Mouse (Mus musculus) ovary, postnatal 14 days (tissue): ENCODE measurements around the gene Lyrm1.

ENCODE experiments used
- DNase-seq: peaks from one replicate; pipeline ENCODE4 v3.0.0; 2022; ENCODE audit warnings: low spot score

Lyrm1 gene

DNA sequence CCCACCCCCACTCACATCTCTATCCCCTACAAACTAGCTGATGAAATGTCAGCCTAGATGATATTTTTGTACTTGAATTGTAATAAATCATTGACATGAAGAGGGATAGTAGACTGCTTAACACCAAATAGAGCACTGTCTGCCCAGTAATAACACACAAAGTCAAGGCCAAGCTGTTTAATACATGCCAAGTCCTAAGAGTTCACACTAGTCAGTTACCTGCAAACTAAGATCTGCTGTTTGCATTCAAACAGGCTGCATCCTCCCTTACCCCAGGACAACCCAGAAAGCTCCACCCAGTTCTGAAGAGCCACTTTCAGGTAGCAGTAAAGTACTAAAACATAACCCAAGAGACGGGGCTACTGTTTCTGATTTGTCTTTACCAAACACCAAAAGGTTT lies 3.5 kb upstream of the Lyrm1 start:
- DNase-seq = no peak

DNA sequence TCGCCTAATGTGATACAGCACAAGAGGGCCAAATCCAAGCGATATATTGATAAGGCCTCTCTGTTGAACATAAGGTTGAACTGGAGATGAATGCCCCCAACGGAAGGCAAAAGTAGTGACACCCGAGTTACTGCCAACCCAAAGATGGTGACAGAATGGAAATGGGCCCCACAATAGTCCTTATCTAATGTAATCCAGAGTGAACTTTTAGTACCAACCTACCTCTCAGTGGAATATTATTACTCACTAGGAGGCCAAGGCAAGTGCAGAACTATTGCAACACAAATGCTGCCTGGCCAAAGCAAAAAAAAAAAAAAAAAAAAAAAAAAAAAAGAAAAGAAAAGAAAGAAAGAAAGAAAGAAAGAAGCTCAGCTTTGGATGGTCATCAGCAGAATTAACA lies 2.9 kb upstream of the Lyrm1 start:
- DNase-seq = no peak

DNA sequence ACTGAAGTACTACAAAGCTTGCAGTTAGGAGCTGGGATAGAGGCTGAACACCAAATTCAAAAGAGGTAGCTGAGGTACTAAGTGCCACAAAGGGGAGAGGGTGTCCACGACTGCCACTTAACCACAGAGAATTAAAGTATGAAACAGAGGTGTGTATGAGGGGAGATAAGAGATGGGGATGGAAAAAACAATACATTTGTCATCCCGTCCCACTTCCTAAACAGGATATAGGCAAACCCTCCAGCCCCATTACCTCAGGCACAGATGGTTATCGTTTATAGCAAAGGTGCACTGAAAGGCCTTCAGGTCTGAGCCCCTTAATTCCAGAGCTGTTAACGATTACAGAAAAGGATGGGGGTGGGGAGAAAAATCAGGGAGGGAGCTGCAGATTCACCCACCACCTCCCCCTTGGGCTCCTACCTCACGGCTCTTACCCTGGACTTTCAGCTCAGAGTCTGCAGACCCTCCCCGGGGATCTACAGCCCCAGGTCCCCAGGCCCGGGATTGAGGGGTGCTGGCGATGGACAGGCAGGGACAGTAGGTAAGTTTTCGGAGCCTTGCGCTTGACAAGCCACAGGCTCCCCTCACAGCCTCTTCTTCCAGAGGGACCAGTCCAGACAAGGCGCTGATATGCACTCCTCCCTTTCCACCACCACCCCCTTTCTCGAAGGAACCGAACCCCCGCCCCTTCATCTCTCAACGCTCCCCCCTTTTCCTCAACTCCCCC lies 680 bp upstream of the Lyrm1 start:
- DNase-seq = peak; percentile 12

DNA sequence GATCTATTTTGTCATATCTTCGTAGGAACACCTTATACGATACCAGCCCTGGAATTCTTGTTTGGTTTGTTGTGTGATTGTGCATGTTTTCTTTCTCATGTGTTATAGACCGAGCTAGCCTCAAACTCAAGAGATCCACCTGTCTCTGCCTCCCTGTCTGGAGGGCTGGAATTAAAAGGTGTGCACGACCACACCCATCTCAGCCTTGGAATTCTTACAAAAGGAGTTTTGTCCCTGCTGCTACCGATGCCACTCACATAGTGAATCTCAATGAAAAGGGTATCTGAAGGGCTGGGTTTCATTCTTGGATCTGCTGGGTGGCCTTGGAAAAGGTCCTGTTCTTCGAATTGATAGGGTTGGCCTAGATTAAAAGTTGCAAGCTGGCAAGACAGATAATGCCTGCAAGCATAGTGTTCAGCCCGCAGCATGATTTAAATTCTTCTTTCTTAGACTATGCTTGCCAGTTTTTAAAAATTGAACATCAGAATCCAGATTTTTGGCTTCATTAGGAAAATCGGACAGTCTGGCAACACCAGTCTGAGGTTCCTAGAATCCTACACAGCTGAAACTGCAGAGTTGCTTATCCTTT lies 2.0 kb downstream of the Lyrm1 start:
- no peak for DNase-seq

DNA sequence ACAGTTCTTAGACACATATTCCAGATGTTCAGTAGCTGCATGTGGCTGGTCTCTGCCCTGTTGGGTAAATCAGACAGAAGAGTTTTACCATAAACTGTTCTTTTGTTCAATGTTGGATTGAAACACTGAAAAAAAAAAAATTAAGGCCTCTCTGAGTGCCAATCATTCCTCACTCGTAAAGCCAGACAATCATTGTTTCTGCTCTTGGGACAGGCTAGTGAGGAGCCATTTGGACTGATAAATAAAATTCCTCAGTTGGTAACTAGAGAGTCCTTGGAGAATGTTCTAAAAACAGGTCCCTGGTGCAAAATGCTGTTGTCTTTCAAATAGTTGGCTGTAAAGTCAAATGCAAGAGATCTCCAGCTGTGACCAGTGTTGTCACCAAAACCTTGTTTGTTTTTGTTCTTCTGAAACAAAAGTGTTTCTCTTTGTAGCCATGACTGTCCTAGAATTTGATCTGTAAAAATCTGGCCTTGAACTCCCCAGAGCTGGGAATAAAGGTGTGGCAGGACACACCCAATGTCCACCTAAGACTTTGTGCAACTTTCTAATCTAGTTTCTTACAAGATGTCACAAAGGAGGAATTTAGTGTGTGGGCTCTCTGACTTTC lies 2.7 kb downstream of the Lyrm1 start:
- DNase-seq = no peak

DNA sequence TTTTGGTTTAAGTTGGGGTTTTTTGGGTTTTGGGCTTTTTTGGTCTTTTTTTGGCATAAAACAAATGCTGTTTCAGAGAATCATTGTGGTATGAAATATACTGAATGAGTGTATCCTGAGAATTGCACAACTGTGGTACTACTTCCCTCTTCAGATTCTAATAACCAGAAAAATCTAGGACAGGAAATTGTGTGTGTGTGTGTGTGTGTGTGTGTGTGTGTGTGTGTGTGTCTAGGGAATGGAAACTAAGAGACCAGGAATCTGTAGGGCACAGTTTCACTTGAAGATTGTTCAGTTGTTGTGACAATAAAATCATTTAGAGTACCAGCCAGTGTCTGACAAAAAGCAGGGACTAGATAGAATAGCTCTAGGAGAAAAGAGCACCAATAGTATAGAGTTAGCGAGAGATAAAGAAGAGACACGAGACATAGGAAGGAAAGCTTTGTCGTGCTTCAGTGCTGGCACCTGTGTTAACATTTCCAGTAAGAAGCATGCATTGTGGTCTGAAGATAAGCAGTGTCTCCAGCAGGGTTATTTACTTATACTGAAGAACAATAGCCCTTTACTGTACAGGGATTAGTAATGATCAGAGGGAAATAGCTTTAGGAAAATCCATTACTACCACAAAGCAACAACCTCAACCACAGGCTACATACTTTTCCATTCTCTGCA lies 3.9 kb downstream of the Lyrm1 start:
- no peak for DNase-seq

DNA sequence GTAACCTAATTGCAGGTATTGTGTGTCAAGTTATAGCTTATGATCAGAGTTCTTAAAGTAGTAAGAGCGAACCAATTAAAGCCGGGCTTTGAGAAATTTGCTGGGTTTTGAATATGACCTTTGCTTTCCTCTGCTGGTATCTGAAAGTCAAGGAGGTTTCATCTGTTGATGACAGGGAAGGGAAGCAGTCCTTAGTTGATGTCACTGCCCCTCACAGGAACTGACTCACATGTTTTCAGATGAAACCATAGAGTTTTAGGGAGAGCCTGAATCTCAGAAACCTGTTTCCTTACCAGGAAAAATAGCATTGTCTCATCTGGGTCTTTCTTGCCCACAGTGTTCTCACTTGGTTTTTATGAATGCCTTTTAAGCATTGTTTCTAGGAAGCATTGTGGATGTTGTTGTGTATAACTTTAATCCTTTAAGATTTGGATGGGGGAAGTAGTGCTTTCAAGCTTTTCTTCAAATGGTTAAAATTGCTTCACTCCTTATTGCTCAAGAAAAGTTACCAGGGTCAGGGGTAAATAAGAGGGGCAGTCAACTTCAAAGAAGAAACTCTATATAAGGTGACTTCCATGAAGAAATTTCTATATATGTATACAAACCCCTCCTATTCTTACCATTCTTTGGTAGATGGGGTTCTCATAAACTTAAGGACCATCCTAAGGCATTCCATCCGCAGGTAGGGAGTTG lies 11.0 kb downstream of the Lyrm1 start:
- DNase-seq = no peak

DNA sequence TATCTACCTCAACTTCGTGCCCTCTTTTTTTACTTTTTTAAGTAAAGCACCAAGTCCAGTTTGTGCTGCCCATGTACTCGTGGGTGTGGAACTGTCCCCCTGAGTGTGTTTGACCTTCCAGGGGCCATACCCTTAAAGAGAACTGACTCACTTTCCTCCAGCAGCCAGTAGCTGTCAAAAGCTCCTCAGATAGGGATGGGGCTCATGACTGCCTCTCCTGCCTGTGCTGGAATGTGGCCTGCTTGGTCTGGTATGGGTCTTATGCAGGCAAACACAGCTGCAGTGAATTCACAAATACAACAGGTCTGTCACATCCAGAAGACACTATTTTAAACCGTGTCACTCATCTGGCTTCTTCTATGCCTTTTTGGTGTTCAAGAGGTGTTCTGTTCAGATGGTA lies 16.1 kb downstream of the Lyrm1 start:
- no peak for DNase-seq

DNA sequence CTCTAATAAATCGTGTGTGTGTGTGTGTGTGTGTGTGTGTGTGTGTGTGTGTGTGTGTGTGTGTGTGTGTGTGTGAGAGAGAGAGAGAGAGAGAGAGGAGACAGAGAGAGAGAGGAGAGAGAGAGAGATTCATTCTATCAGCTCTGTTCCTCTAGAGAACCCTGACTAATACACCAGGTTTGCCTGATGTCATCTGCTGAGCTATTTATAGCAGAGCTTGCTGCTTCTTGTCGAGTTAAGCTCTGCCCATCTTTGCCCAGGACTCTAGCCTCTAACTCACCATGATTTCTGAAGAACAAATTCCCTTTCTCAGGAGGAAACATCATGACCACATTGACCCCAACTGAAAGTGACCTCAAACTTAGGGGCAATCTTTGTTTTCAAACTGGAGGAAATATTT lies 24.8 kb downstream of the Lyrm1 start:
- no peak for DNase-seq

DNA sequence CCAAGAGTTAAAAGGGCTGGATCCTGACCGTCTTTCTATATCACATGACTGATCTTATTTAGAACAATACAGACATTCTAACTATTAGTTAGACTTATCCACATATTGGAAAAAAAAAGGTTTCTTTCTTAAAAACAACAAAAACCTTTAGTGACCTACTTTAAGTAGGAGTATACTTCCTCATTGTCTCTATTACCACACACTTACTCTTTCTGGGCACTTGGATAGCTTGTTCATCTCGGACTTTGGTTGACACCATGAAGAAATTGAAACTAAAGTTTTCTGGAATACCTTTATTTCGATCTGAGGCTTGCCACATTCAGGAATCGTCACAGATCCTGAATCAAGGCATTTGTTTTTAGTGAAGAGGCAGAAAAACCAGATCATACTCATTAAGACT lies 25.4 kb downstream of the Lyrm1 start:
- no peak for DNase-seq

DNA sequence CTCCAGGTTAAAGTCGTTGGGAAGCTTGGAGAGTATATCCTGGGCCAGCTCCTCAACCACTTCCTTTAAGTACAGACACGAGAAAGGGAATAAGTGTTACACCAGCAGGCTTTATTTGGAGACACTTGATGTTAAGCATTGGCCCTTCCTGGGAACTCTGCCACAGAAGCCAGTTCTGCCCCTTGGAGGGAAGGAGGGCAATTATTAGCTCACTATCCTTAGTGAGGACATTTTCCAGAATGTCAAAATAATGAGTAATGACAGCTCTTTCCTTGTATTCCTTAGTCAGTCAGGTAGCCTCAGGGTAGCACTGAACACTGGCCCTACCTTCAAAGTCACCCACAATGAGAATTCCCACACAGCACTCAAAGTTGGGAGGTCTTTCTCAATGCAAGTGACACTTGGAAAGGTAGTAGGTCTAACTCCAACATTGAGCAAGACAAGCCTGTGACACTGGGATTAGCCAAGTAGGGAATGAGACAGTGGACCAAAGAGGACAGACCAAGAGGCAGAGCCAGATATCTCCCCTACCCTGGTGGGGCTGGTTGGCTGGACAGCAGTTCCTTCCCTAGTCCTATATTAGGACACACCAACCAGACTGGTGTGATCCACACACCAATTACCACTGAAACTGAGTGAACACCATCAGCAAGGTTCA lies 33.3 kb downstream of the Lyrm1 start:
- no peak for DNase-seq

DNA sequence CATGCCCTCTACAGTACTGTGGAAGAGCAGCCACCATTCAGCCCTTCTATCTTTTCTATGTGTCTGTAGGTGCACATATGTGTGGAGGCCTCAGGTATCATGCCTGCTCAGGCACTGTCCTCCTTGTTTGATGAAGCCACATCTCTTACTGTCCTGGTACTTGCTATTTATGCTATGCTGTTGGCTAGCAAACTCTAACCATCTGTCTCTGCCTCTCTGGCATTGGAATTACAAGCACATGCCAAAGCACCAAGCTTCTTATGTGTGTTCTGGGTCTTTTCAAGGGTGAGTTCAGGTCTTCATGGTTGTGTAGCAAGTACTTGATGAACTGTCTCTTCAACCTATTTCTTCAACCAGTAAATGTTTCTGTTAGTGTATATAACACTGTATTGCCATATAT lies 40.7 kb downstream of the Lyrm1 start:
- no peak for DNase-seq

DNA sequence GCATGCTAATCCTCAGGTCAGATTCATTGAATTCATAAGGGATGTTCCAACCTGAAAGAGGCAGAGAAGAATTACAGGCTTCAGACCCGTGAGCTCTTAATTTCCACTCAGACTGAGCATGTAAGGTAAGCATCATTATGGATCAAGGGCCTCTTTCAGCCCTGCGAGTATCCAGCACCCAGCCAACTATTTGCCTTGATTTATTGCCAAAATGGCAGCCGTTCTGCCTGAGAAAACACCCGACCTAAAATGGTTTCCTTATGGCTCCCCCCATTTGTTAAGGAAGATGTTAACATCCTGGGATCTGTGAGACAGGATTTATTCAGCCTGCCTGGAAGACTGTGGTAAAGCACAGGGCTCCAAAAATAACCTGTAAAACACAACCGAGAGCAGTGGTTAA lies 41.4 kb downstream of the Lyrm1 start:
- DNase-seq = no peak

DNA sequence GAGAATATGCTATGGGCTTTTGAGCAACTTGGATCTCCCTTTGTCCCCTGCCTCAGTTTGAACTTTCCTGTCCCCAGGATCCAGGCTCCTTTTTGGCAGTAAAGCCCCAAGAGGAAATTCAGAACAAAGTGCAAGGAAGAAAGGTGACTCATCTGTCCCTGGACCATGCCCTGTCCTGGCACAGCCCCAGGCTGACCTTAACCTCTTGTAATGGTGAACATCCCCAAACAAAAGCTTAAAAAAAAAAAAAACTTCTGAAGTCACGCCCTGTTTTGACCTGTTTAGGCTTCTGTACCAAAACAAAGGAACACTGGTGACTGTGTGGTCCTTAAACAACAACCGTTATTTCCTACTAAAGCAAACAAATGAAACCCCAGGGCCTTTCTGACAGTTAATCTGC lies 45.9 kb downstream of the Lyrm1 start:
- DNase-seq = no peak

DNA sequence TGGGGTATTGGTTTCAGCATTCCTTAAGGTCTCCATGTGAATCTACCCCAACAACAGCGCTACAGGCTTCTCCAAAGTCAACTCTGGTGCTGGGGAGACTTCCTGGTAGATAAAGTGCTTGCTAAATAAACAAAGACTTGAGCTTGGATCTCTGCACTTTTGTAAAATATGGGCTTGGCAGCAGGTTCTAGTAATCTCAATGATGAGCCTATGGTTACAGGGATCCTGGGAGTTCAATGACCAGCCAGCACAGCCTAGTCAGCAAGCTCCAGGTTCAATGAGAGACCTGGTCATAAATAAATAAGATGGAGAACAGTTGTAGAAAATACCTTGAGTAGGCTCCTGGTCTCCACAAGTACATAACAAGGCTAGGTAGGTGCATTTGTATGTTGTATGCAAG lies 58.4 kb downstream of the Lyrm1 start:
- no peak for DNase-seq

DNA sequence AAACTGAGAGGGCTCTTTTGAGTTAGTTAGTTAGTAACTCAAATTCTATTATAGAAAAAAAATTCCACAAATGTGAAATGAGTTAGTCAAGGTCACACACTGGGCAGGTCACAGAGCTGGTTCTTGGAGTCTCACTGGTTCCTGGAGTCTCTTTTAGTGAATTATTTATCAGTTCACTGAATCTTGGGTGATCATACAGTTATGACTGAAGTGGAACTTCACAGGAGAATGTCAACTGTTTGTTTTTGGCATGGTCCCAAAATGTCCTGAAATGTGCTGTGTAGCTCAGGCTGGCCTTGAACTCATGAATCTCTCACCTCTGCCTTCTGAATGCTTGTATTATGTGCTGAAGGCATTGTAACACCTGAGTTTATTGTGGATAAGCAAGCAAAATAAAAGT lies 61.8 kb downstream of the Lyrm1 start:
- DNase-seq = no peak

DNA sequence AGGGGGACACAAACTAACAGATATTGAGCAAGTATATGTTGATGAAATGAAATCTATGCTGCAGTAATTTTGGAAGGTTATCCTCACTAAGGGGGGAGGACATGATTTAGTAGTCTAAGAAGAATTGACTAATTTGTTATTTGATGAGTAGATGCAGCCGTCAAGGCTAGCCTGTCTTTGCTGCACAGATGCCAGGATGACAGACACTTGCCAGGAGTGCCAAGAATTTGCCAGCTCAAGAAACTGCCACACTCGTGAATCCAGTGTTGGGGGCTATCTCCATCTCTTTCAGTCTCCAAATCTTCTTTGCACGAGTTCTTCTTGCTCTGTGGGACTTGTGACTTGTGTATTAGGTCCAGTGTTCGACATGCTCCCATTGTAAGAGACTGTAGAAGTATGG lies 63.4 kb downstream of the Lyrm1 start:
- DNase-seq = no peak

DNA sequence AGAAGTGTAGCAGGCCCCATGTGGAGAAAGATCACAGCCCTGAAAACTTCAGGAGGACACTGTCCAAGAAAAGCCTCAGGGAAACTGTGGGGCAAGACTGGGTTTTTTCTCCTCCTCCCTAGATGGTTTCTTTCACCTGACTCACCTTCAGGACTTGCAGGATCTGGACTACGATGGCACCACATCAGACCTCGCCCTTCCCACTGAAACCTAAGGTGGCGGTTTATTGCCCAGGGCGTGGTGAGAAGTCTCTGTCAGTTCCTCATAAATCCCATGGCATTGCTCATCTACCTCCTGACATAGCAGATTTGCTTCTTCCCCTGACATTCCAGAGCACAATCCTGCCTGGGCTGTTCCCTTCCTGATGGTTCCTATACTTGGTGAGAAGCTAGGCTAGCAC lies 63.8 kb downstream of the Lyrm1 start:
- no peak for DNase-seq

DNA sequence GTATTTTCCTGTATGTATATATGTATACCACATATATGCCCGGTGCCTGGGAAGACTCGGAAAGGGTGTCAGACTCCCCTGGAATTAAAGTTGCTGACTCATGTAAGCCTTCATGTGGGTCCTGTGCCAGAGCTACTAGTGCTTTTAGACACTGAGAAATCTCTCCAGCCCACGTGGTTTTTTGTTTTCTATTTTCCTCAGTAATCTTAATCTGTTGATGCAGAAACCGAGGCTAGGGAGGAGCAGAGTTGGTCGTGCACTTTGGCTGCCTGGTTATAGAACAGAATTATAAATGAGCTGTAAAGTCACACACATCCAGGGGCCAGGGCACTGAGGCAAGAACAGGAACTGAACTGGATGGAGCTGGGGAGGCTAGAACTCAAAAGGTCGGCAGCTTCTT lies 64.3 kb downstream of the Lyrm1 start:
- DNase-seq = no peak

DNA sequence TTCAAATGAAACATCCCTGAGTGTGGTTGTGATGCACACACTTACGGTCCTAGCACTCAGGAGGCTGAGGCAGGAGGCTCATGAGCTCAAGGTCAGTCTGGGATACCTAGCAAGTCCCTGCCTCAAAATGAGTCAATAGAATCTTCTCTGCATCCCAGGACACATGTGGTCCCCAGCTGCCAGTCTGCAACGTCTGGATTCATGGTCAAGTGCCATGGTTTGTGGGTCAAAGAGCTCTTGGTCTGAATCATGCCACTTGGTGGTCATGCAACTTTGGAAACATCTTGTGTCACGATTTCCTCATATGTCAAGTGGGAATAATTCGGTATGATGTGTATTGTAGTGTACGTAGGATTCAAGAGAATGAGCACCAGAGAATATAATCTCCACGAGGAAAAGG lies 64.9 kb downstream of the Lyrm1 start:
- DNase-seq = no peak

DNA sequence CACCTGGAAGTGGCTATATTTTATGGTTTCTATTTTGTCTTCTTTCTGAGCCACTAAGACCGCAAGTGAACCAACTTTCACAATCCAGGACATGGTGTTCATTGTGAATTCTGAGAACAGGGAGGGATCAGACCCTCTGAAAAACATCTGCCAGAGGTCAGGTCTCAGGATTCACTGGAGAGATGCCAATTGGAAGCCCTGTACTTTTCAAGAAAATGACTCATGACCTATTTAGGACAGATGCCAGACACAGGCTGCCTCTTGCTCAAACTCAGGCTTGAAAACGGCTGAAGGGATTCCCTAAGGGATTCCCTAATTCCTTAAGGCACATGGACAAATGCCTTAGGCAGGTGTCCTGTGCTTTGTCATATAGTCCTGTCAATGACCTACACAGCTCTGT lies 65.4 kb downstream of the Lyrm1 start:
- peak; percentile 36 for DNase-seq

DNA sequence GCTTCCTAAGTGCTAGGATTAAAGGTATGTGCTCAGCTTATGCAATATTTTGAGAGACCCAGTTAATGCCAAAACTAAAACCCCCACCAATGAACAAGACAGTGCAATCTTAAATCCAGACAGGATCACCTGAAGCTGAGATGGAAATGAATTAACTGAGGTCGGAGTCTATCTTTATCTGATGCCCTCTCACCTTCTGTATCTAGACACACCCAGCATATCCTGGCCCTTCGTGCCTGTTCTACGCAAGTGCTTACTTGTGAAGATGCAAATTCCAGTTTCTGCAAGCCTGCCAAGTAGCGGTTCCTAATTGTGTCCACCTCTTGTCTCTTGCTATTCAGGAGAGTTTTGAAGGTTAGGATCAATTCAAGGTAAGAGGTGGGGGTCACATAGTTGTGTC lies 69.5 kb downstream of the Lyrm1 start:
- no peak for DNase-seq
